Mouse (Mus musculus) heart, embryonic 11.5 days (tissue): ENCODE results near the gene Kif23. TPM values are rescaled to one million over a fixed set of nuclear protein-coding genes. Genes with fewer than 3 reads are reported as not detected.

Source experiments
- ATAC-seq: fragments of 200-750 bp; cut with Nextera tagmentation; replicated peaks from 2 replicates; pipeline ENCODE4 v1.8.0; 2017; ENCODE audit warnings: moderate library complexity; ENCODE audit not compliant: insufficient number of reproducible peaks, low FRiP score, low TSS enrichment
- H3K27ac ChIP-seq: fragments of 300-500 bp; sonication (generic); 2 replicates; pipeline ENCODE4 v1.5.1; 2014; ENCODE audit warnings: mild to moderate bottlenecking, low read depth, low read length
- H3K27me3 ChIP-seq: fragments of 300-500 bp; sonication (generic); 2 replicates; pipeline ENCODE4 v1.6.1; 2014; ENCODE audit warnings: mild to moderate bottlenecking, low read length, mixed read lengths; ENCODE audit not compliant: control insufficient read depth, insufficient read depth
- H3K36me3 ChIP-seq: fragments of 300-500 bp; sonication (generic); 2 replicates; pipeline ENCODE4 v1.6.1; 2014; ENCODE audit warnings: mild to moderate bottlenecking, low read length, moderate library complexity, mixed read lengths; ENCODE audit not compliant: control insufficient read depth, insufficient read depth
- H3K4me1 ChIP-seq: fragments of 300-500 bp; sonication (generic); 2 replicates; pipeline ENCODE4 v1.6.1; 2014; ENCODE audit warnings: low read length; ENCODE audit not compliant: control insufficient read depth, insufficient read depth
- H3K4me2 ChIP-seq: fragments of 300-500 bp; sonication (generic); 2 replicates; pipeline ENCODE4 v1.6.1; 2014; ENCODE audit warnings: mild to moderate bottlenecking, moderate library complexity
- H3K4me3 ChIP-seq: fragments of 300-500 bp; sonication (generic); 2 replicates; pipeline ENCODE4 v1.5.1; 2014; ENCODE audit warnings: low read depth, low read length
- H3K9ac ChIP-seq: fragments of 300-500 bp; sonication (generic); 2 replicates; pipeline ENCODE4 v1.6.1; 2014; ENCODE audit warnings: mild to moderate bottlenecking, low read depth, low read length, moderate library complexity
- H3K9me3 ChIP-seq: fragments of 300-500 bp; sonication (generic); replicated peaks from 2 replicates; pipeline ENCODE4 v1.6.1; 2016; ENCODE audit warnings: low read length; ENCODE audit not compliant: control insufficient read depth
- WGBS: fragments of 180-500 bp; shearing (Covaris S2); extraction: QIAGEN DNeasy Blood & Tissue Kit; methylation state at CpG from one replicate; pipeline ENCODE4 v1.1.7; 2014; ENCODE audit not compliant: insufficient replicate concordance; 5-methylcytosine and 5-hydroxymethylcytosine counted together
- polyA plus RNA-seq: library from polyadenylated mRNA; unstranded; fragments of >200 nt; fragmentation: Nextera tagmentation; extraction: Ambion mirVana; gene quantifications from 2 replicates; pipeline ENCODE4 v1.2.1, GENCODE M21; 2014

Gene Kif23
- polyA plus RNA-seq, 1 experiment from 2014 or later = 92.5 TPM

GRCm38 (mm10) chr9:61959921-61960569 lies 13.5 kb upstream of the Kif23 start:
- Histone ChIP-seq H3K4me2 (no peak overlapping the region), H3K9me3 (no peaks in the 10 kb centered on the region), H3K27ac (no peak overlapping the region), H3K9ac (no peak overlapping the region), H3K4me1 (peaks cover 5% of the 10 kb centered on the region; the same call in 1 of the 2 replicates), H3K27me3 (no peaks in the 10 kb centered on the region), H3K4me3 (no peak overlapping the region), H3K36me3 (no peaks in the 10 kb centered on the region)
- ATAC-seq = no peak
- 81% methylated on average over 1 of the region's 1 CpGs for WGBS

DNA sequence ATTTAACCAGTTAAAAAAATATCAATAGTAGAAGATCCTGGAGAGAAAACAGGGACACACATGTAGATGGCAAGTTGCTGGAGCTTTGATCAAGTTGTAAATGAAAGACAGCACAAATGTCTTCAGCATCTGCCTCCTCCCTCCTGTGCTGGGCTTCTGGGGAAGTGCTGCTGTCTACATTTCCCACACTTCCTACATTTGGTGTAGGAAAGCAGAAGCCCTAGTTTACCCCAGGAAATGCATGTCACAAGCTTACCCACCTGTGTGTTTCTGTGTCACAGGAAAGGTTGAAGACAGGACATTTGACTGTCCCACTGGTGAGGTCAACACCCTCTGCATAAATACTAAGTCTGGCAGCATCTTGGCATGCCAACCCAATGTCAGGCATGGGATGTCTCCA lies 8.1 kb upstream of the Kif23 start:
- no peak for ATAC-seq
- H3K36me3 ChIP-seq = no peaks in the 10 kb centered on the region
- H3K9me3 ChIP-seq = no peaks in the 10 kb centered on the region
- H3K4me1 ChIP-seq = peaks cover 7% of the 10 kb centered on the region; the same call in 1 of the 2 replicates
- H3K9ac ChIP-seq = no peak overlapping the region
- H3K27me3 ChIP-seq = no peaks in the 10 kb centered on the region
- H3K4me3 ChIP-seq = no peak overlapping the region
- no peak overlapping the region for H3K27ac ChIP-seq
- no peak overlapping the region for H3K4me2 ChIP-seq

DNA sequence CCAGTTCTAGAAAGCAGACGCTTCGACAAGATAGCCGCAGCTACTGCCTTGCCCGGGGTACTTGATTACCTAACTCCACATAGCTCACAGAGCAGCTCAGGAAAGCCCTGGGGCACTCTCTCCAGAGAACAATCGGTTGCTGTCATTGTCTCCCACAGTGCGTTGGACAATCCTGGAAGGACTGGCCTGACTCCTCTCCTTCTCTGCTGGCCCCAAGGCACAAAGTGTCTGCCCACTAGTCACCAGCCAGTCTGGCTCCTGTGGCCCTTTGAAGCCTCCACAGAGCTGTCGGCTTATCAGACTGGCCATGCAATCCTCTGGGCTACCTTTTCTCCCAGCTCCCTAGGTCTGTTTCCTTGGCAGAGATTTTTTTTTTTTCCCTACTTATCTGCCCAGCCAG lies 5.7 kb upstream of the Kif23 start:
- 36% methylated on average over 7 of the region's 7 CpGs for WGBS
- Histone ChIP-seq H3K4me1 (peaks cover 13% of the 10 kb centered on the region; the same call in 1 of the 2 replicates), H3K9me3 (no peaks in the 10 kb centered on the region), H3K27ac (no peak overlapping the region), H3K27me3 (no peaks in the 10 kb centered on the region), H3K4me3 (no peak overlapping the region), H3K36me3 (no peaks in the 10 kb centered on the region), H3K4me2 (no peak overlapping the region), H3K9ac (0 out of 2 replicates have a peak overlapping the region, but pooled peaks have one; percentile 28)
- ATAC-seq = no peak

GRCm38 (mm10) chr9:61947402-61948346 lies 1.1 kb upstream of the Kif23 start:
- 8% methylated on average over 24 of the region's 24 CpGs for WGBS
- Histone ChIP-seq H3K4me1 (peaks cover 18% of the 10 kb centered on the region; the same call in 1 of the 2 replicates), H3K9me3 (no peaks in the 10 kb centered on the region), H3K4me3 (peak overlapping the region; percentile 82), H3K27me3 (no peaks in the 10 kb centered on the region), H3K27ac (no peak overlapping the region), H3K36me3 (0 out of 2 replicates have a peak, but pooled peaks cover 1% of the 10 kb centered on the region), H3K4me2 (peak overlapping the region; percentile 80), H3K9ac (peak overlapping the region; percentile 60)
- ATAC-seq = peak; percentile 60; the same call in 1 of the 2 replicates

- Histone ChIP-seq H3K27me3 (no peaks in the 10 kb centered on the region), H3K9ac (peak overlapping the region; percentile 85), H3K4me3 (peak overlapping the region; percentile 82), H3K27ac (peak overlapping the region; percentile 80), H3K9me3 (no peaks in the 10 kb centered on the region), H3K4me1 (peaks cover 19% of the 10 kb centered on the region; the same call in 1 of the 2 replicates), H3K4me2 (peak overlapping the region; percentile 80), H3K36me3 (peaks cover 4% of the 10 kb centered on the region; the same call in 1 of the 2 replicates)
- peak; percentile 69 for ATAC-seq
- WGBS = 0% methylated on average over 38 of the region's 38 CpGs
Measured at GRCm38 (mm10) chr9:61945973-61946611, 482 bp downstream of the Kif23 start.

DNA sequence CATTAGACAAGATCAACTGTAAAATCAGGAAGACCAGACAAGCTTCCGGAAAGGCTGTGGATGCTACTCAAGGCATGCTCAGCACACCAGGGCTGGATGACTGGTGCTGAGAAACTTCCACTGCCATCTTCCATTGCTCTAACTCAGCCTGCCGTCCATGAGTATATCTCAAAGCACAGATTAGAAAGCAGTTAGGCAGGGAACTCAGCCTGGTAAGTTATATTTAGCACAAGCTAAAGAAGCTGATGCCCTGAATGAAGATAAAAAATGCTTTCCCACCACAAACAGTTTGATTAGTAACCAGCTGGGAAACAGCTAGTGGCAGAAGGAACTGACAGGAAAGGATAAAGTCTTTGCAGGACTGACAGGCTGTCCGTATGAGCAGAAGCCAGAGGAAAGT lies 5.5 kb downstream of the Kif23 start:
- Histone ChIP-seq H3K4me3 (no peak overlapping the region), H3K4me2 (peak overlapping the region; percentile 29), H3K27me3 (no peaks in the 10 kb centered on the region), H3K4me1 (peaks cover 15% of the 10 kb centered on the region; the same call in 1 of the 2 replicates), H3K36me3 (peaks cover 14% of the 10 kb centered on the region), H3K27ac (peak overlapping the region; percentile 54), H3K9me3 (no peaks in the 10 kb centered on the region), H3K9ac (no peak overlapping the region)
- WGBS = 30% methylated on average over 3 of the region's 3 CpGs
- no peak for ATAC-seq

- no peak for ATAC-seq
- Histone ChIP-seq H3K27me3 (no peaks in the 10 kb centered on the region), H3K36me3 (peaks cover 17% of the 10 kb centered on the region), H3K27ac (no peak overlapping the region), H3K4me1 (no peaks in the 10 kb centered on the region), H3K4me3 (no peak overlapping the region), H3K9me3 (no peaks in the 10 kb centered on the region), H3K9ac (no peak overlapping the region), H3K4me2 (no peak overlapping the region)
- WGBS = 72% methylated on average over 2 of the region's 2 CpGs
Measured at GRCm38 (mm10) chr9:61933333-61933732, 13.2 kb downstream of the Kif23 start.

GRCm38 (mm10) chr9:61932009-61932408 lies 14.6 kb downstream of the Kif23 start:
- Histone ChIP-seq H3K4me1 (no peaks in the 10 kb centered on the region), H3K27me3 (no peaks in the 10 kb centered on the region), H3K4me2 (no peak overlapping the region), H3K9ac (no peak overlapping the region), H3K9me3 (no peaks in the 10 kb centered on the region), H3K27ac (no peak overlapping the region), H3K36me3 (peaks cover 17% of the 10 kb centered on the region), H3K4me3 (no peak overlapping the region)
- ATAC-seq = no peak
- WGBS = 76% methylated on average over 3 of the region's 3 CpGs
